Mouse (Mus musculus) hematopoietic multipotent progenitor cell, adult 10-12 weeks (in vitro differentiated cells): ENCODE results near the gene Efhb. TPM values are rescaled to one million over a fixed set of nuclear protein-coding genes. Genes with fewer than 3 reads are reported as not detected.

ENCODE experiments used
- polyA plus RNA-seq: library from polyadenylated mRNA; stranded (reverse); fragments of >175 nt; gene quantifications from 2 replicates; pipeline ENCODE4 v1.2.3, GENCODE M21; 2012; ENCODE audit warnings: low replicate concordance

Efhb gene
- not detected in 2 replicates for polyA plus RNA-seq

GRCm38 (mm10) chr17:53462603-53463495 is at the start of gene Efhb:
Efhb (minus strand) TSS chr17:53463321.

DNA sequence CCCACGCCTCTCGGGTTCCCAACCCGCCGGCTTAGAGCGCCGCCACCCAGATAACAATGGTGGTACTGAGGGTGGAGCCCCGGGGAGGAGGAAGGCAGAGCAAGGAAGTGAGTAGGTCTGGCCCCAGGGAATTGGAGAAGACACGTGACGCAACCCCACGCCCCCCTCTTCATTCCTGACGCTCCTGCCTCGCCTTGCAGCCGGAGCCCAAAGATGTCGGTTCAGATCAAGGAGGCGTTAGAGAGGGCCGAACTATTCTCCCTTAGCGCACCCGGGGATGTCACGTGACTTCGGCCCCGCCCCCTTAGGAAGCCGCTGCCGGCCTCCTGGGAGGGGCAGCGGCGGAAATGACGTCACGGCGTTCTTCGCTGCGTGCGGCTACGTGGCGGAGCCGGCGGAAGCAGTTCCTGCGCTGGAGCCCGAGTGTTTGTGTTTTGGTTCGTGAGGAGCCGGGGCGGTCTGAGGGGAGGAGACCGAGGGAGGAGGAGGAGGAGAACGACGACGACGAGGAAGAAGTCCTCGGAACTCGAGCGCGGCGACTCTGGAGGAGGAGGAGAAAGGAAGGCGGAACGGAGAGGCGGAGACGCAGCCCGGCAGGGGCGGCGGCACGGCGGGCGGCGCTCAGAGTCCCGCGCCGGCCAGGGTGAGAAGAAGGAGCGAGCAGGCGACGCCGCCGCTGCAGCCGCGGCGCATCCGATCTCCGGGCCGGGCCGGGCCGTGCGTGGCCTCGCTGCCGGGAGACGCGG is 15.9 kb upstream of the Efhb start, which contains the start of gene Rab5a:
Gene Rab5a, plus strand, starts transcription at position 377 of the 746 bp plus-strand sequence.

Other genes with a start within 250 kb of the Efhb start
- 10.7 and 12.8 TPM in 2 replicates for gene Rab5a, start 15.9 kb upstream of the Efhb start, polyA plus RNA-seq
- gene Pp2d1, start 76.1 kb upstream of the Efhb start, polyA plus RNA-seq = not detected in 2 replicates
- 4.4 and 7.5 TPM in 2 replicates for gene Kat2b, start 103.5 kb upstream of the Efhb start, polyA plus RNA-seq
- 0.98 and 7.3 TPM in 2 replicates for gene Sgo1, start 226.0 kb upstream of the Efhb start, polyA plus RNA-seq